Comparison of ENCODE assay signal across 8 mouse cellular contexts in genomic region chr8:109565498-109566333, GRCm38 (mm10). TPM values are rescaled to one million over a fixed set of nuclear protein-coding genes. Genes with fewer than 3 reads are reported as not detected.
DNase-seq lines count a peak whose midpoint lies in the region; ATAC-seq lines count a peak whose summit lies in the region.

Dhx38 (minus strand) TSS chr8:109565861.
Txnl4b (plus strand) TSS chr8:109565892.

- peaks cover 4% of the 10 kb centered on the region; the same call in 1 of the 2 replicates for H3K4me1 ChIP-seq in brown adipose tissue, adult 24 weeks (ENCODE audit: control insufficient read depth, insufficient read depth, insufficient read length, low read length)
- H3K4me1 ChIP-seq in heart, embryonic 13.5 days = peaks cover 22% of the 10 kb centered on the region
- H3K4me1 ChIP-seq in liver, embryonic 12.5 days = peaks cover 28% of the 10 kb centered on the region
- H3K4me1 ChIP-seq in stomach, embryonic 15.5 days = peaks cover 9% of the 10 kb centered on the region

- H3K27me3 ChIP-seq in heart, embryonic 13.5 days (replicated peaks) = no peaks in the 10 kb centered on the region
- no peaks in the 10 kb centered on the region for H3K27me3 ChIP-seq in liver, embryonic 12.5 days (replicated peaks)
- no peaks in the 10 kb centered on the region for H3K27me3 ChIP-seq in stomach, embryonic 15.5 days (replicated peaks)

- peaks cover 40% of the 10 kb centered on the region for H3K36me3 ChIP-seq in heart, embryonic 13.5 days
- peaks cover 40% of the 10 kb centered on the region for H3K36me3 ChIP-seq in liver, embryonic 12.5 days
- peaks cover 15% of the 10 kb centered on the region for H3K36me3 ChIP-seq in stomach, embryonic 15.5 days

- peak within 1 kb of the TSS; percentile 81 for H3K4me3 ChIP-seq in brown adipose tissue, adult 24 weeks (ENCODE audit: insufficient read depth, low read depth, low read length)
- H3K4me3 ChIP-seq in heart, embryonic 13.5 days = peak within 1 kb of the TSS; percentile 91
- H3K4me3 ChIP-seq in liver, embryonic 12.5 days = peak within 1 kb of the TSS; percentile 82
- H3K4me3 ChIP-seq in stomach, embryonic 15.5 days (replicated peaks) = peak within 1 kb of the TSS; percentile 90

- peak; percentile 98 for ATAC-seq in heart, embryonic 13.5 days (ENCODE audit: extremely low read depth, insufficient number of reproducible peaks, low FRiP score, low TSS enrichment)
- peak; percentile 99 for ATAC-seq in liver, embryonic 12.5 days
- peak; percentile 100 for ATAC-seq in stomach, embryonic 15.5 days (ENCODE audit: insufficient read depth, low FRiP score, low read depth)

- no peaks in the 10 kb centered on the region for H3K9me3 ChIP-seq in heart, embryonic 13.5 days
- H3K9me3 ChIP-seq in liver, embryonic 12.5 days (replicated peaks) = no peaks in the 10 kb centered on the region
- H3K9me3 ChIP-seq in stomach, embryonic 15.5 days = no peaks in the 10 kb centered on the region

- H3K27ac ChIP-seq in brown adipose tissue, adult 24 weeks (replicated peaks; ENCODE audit: low read depth, low read length) = peak within 1 kb of the TSS; percentile 91
- H3K27ac ChIP-seq in heart, embryonic 13.5 days (replicated peaks) = peak within 1 kb of the TSS; percentile 93
- H3K27ac ChIP-seq in liver, embryonic 12.5 days = peak within 1 kb of the TSS; percentile 88
- peak within 1 kb of the TSS; percentile 95 for H3K27ac ChIP-seq in stomach, embryonic 15.5 days

- peak within 1 kb of the TSS; percentile 87 for H3K4me2 ChIP-seq in heart, embryonic 13.5 days
- peak within 1 kb of the TSS; percentile 85 for H3K4me2 ChIP-seq in liver, embryonic 12.5 days
- peak within 1 kb of the TSS; percentile 73 for H3K4me2 ChIP-seq in stomach, embryonic 15.5 days

- peak within 1 kb of the TSS; percentile 96 for H3K9ac ChIP-seq in heart, embryonic 13.5 days
- H3K9ac ChIP-seq in liver, embryonic 12.5 days = peak within 1 kb of the TSS; percentile 83
- peak within 1 kb of the TSS; percentile 91 for H3K9ac ChIP-seq in stomach, embryonic 15.5 days

- under 1% methylated on average over 52 of the region's 52 CpGs for WGBS in heart, embryonic 13.5 days
- WGBS in liver, embryonic 12.5 days (ENCODE audit: insufficient replicate concordance) = under 1% methylated on average over 52 of the region's 52 CpGs
- WGBS in stomach, embryonic 15.5 days = under 1% methylated on average over 52 of the region's 52 CpGs

- DNase-seq in CD4-positive, CD25-positive, alpha-beta regulatory T cell, adult 2 months (ENCODE audit: low read depth, low spot score) = peak; percentile 100
- DNase-seq in fat pad, adult 2 months (ENCODE audit: extremely low read depth, low read depth, low spot score) = peak; percentile 99
- DNase-seq in kidney, postnatal 10 days = peak; percentile 99
- peak; percentile 98 for DNase-seq in natural killer cell, adult 2 months (ENCODE audit: low spot score in 2 of 2)

RNA-seq across cellular contexts. Expression of gene Dhx38, which starts in this region (rescaled TPM):
- polyA plus RNA-seq in brown adipose tissue, adult 24 weeks (2012; ENCODE audit: insufficient read depth, insufficient read length, missing spikeins) = 10.5 and 11.9 TPM in 2 replicates
- 14.3 and 14.4 TPM in 2 replicates for polyA plus RNA-seq in heart, embryonic 13.5 days (2015; fragmentation: Nextera tagmentation; extraction: Ambion mirVana)
- polyA plus RNA-seq in liver, embryonic 12.5 days (2016; fragmentation: Nextera tagmentation; extraction: Ambion mirVana) = 18.6 and 19.8 TPM in 2 replicates
- polyA plus RNA-seq in stomach, embryonic 15.5 days (2015; fragmentation: Nextera tagmentation; extraction: Ambion mirVana) = 19.0 and 21.5 TPM in 2 replicates

RNA-seq across cellular contexts. Expression of gene Txnl4b, which starts in this region (rescaled TPM):
- polyA plus RNA-seq in brown adipose tissue, adult 24 weeks (2012; ENCODE audit: insufficient read depth, insufficient read length, missing spikeins) = 21.2 and 29.4 TPM in 2 replicates
- polyA plus RNA-seq in heart, embryonic 13.5 days (2015; fragmentation: Nextera tagmentation; extraction: Ambion mirVana) = 15.3 and 17.7 TPM in 2 replicates
- 12.7 and 13.9 TPM in 2 replicates for polyA plus RNA-seq in liver, embryonic 12.5 days (2016; fragmentation: Nextera tagmentation; extraction: Ambion mirVana)
- 22.1 and 23.3 TPM in 2 replicates for polyA plus RNA-seq in stomach, embryonic 15.5 days (2015; fragmentation: Nextera tagmentation; extraction: Ambion mirVana)

Comparison
In these comparisons a context has a peak if more than half of its experiments do, and no peak if none do; other contexts are left out.
1. Peak in every context shown above with its lines: DNase-seq, ATAC-seq, H3K4me3 ChIP-seq and H3K27ac ChIP-seq.